Mouse (Mus musculus) hindbrain, embryonic 13.5 days (tissue): ENCODE measurements around the gene Tbxas1. TPM values are rescaled to one million over a fixed set of nuclear protein-coding genes. Genes with fewer than 3 reads are reported as not detected.

Experiments used
- ATAC-seq: fragments of 200-750 bp; cut with Nextera tagmentation; 2 replicates; pipeline ENCODE4 v1.8.0; 2017; ENCODE audit warnings: moderate TSS enrichment; ENCODE audit not compliant: low FRiP score
- H3K27ac ChIP-seq: fragments of 300-500 bp; sonication (generic); 2 replicates; pipeline ENCODE4 v1.5.1; 2015; ENCODE audit warnings: inconsistent platforms, mild to moderate bottlenecking, moderate library complexity
- H3K27me3 ChIP-seq: fragments of 300-500 bp; sonication (generic); 2 replicates; pipeline ENCODE4 v1.6.1; 2015; ENCODE audit warnings: mild to moderate bottlenecking, inconsistent platforms
- H3K36me3 ChIP-seq: fragments of 300-500 bp; sonication (generic); 2 replicates; pipeline ENCODE4 v1.6.1; 2015; ENCODE audit warnings: mild to moderate bottlenecking, inconsistent platforms
- H3K4me1 ChIP-seq: fragments of 300-500 bp; sonication (generic); replicated peaks from 2 replicates; pipeline ENCODE4 v1.6.1; 2015; ENCODE audit warnings: inconsistent platforms
- H3K4me2 ChIP-seq: fragments of 300-500 bp; sonication (generic); 2 replicates; pipeline ENCODE4 v1.6.1; 2015; ENCODE audit warnings: inconsistent platforms, mild to moderate bottlenecking, moderate library complexity
- H3K4me3 ChIP-seq: fragments of 300-500 bp; sonication (generic); 2 replicates; pipeline ENCODE4 v1.5.1; 2015; ENCODE audit warnings: mild to moderate bottlenecking, inconsistent platforms
- H3K9ac ChIP-seq: fragments of 300-500 bp; sonication (generic); 2 replicates; pipeline ENCODE4 v1.6.1; 2015; ENCODE audit warnings: mild to moderate bottlenecking, inconsistent platforms
- H3K9me3 ChIP-seq: fragments of 300-500 bp; sonication (generic); 2 replicates; pipeline ENCODE4 v1.6.1; 2016; ENCODE audit warnings: inconsistent platforms
- WGBS: fragments of 180-500 bp; shearing (Covaris S2); methylation state at CpG from one replicate; pipeline ENCODE4 v1.1.7; 2015; 5-methylcytosine and 5-hydroxymethylcytosine counted together
- polyA plus RNA-seq: library from polyadenylated mRNA; unstranded; fragments of >200 nt; fragmentation: Nextera tagmentation; extraction: Ambion mirVana; gene quantifications from 2 replicates; pipeline ENCODE4 v1.2.1, GENCODE M21; 2015

Tbxas1 gene
- polyA plus RNA-seq, 1 experiment from 2014 or later, result 2.7 TPM

- Histone ChIP-seq H3K4me1 (peaks cover 14% of the 10 kb centered on the region), H3K4me3 (no peak overlapping the region), H3K9ac (no peak overlapping the region), H3K4me2 (no peak overlapping the region), H3K36me3 (no peaks in the 10 kb centered on the region), H3K9me3 (no peaks in the 10 kb centered on the region), H3K27me3 (0 out of 2 replicates have a peak, but pooled peaks cover 15% of the 10 kb centered on the region), H3K27ac (no peak overlapping the region)
- 73% methylated on average over 2 of the region's 2 CpGs for WGBS
- ATAC-seq, result no peak
These were observed 6.3 kb downstream of the Tbxas1 start for GRCm38 (mm10) chr6:38881468-38881867.

- Histone ChIP-seq H3K27ac (no peak overlapping the region), H3K9ac (no peak overlapping the region), H3K27me3 (0 out of 2 replicates have a peak, but pooled peaks cover 15% of the 10 kb centered on the region), H3K4me3 (no peak overlapping the region), H3K4me2 (no peak overlapping the region), H3K4me1 (peaks cover 11% of the 10 kb centered on the region), H3K9me3 (no peaks in the 10 kb centered on the region), H3K36me3 (no peaks in the 10 kb centered on the region)
- WGBS, result 71% methylated on average over 6 of the region's 6 CpGs
- no peak for ATAC-seq
These were observed 6.8 kb downstream of the Tbxas1 start for GRCm38 (mm10) chr6:38881975-38882374.

GRCm38 (mm10) chr6:38882728-38883171 is 7.5 kb downstream of the Tbxas1 start:
- Histone ChIP-seq H3K4me2 (no peak overlapping the region), H3K36me3 (no peaks in the 10 kb centered on the region), H3K9me3 (no peaks in the 10 kb centered on the region), H3K4me3 (no peak overlapping the region), H3K9ac (no peak overlapping the region), H3K4me1 (peaks cover 7% of the 10 kb centered on the region; the same call in 1 of the 2 replicates), H3K27ac (no peak overlapping the region), H3K27me3 (0 out of 2 replicates have a peak, but pooled peaks cover 12% of the 10 kb centered on the region)
- WGBS, result 70% methylated on average over 6 of the region's 6 CpGs
- ATAC-seq, result no peak

GRCm38 (mm10) chr6:38884482-38884881 is 9.3 kb downstream of the Tbxas1 start:
- Histone ChIP-seq H3K4me3 (no peak overlapping the region), H3K27ac (no peak overlapping the region), H3K4me2 (no peak overlapping the region), H3K4me1 (peaks cover 7% of the 10 kb centered on the region; the same call in 1 of the 2 replicates), H3K36me3 (no peaks in the 10 kb centered on the region), H3K9me3 (no peaks in the 10 kb centered on the region), H3K9ac (no peak overlapping the region), H3K27me3 (0 out of 2 replicates have a peak, but pooled peaks cover 8% of the 10 kb centered on the region)
- ATAC-seq, result no peak
- 85% methylated on average over 3 of the region's 3 CpGs for WGBS

- 0 out of 2 replicates have a peak, but pooled peaks cover 8% of the 10 kb centered on the region for H3K27me3 ChIP-seq
- no peak overlapping the region for H3K4me3 ChIP-seq
- H3K9ac ChIP-seq, result no peak overlapping the region
- ATAC-seq, result no peak
- WGBS, result 79% methylated on average over 1 of the region's 1 CpGs
- peaks cover 7% of the 10 kb centered on the region; the same call in 1 of the 2 replicates for H3K4me1 ChIP-seq
- no peak overlapping the region for H3K27ac ChIP-seq
- no peaks in the 10 kb centered on the region for H3K36me3 ChIP-seq
- H3K4me2 ChIP-seq, result no peak overlapping the region
- no peaks in the 10 kb centered on the region for H3K9me3 ChIP-seq
These were observed 9.9 kb downstream of the Tbxas1 start for GRCm38 (mm10) chr6:38885132-38885531.

GRCm38 (mm10) chr6:38887436-38887835 is 12.2 kb downstream of the Tbxas1 start:
- Histone ChIP-seq H3K4me1 (peaks cover 7% of the 10 kb centered on the region; the same call in 1 of the 2 replicates), H3K4me2 (no peak overlapping the region), H3K9ac (no peak overlapping the region), H3K27ac (no peak overlapping the region), H3K4me3 (no peak overlapping the region), H3K9me3 (no peaks in the 10 kb centered on the region), H3K27me3 (0 out of 2 replicates have a peak, but pooled peaks cover 8% of the 10 kb centered on the region), H3K36me3 (no peaks in the 10 kb centered on the region)
- no peak for ATAC-seq
- WGBS, result 81% methylated on average over 4 of the region's 4 CpGs

- H3K4me2 ChIP-seq, result no peak overlapping the region
- H3K9ac ChIP-seq, result no peak overlapping the region
- H3K27me3 ChIP-seq, result no peaks in the 10 kb centered on the region
- no peak overlapping the region for H3K27ac ChIP-seq
- 84% methylated on average over 6 of the region's 6 CpGs for WGBS
- H3K4me3 ChIP-seq, result no peak overlapping the region
- H3K9me3 ChIP-seq, result no peaks in the 10 kb centered on the region
- H3K4me1 ChIP-seq, result no peaks in the 10 kb centered on the region
- no peak for ATAC-seq
- H3K36me3 ChIP-seq, result no peaks in the 10 kb centered on the region
These were observed 14.0 kb downstream of the Tbxas1 start for GRCm38 (mm10) chr6:38889156-38889555.

GRCm38 (mm10) chr6:38892017-38892416 is 16.8 kb downstream of the Tbxas1 start:
- Histone ChIP-seq H3K4me2 (no peak overlapping the region), H3K4me1 (peaks cover 5% of the 10 kb centered on the region), H3K9me3 (no peaks in the 10 kb centered on the region), H3K9ac (no peak overlapping the region), H3K4me3 (no peak overlapping the region), H3K27ac (no peak overlapping the region), H3K27me3 (no peaks in the 10 kb centered on the region), H3K36me3 (no peaks in the 10 kb centered on the region)
- WGBS, result 85% methylated on average over 2 of the region's 2 CpGs
- no peak for ATAC-seq

GRCm38 (mm10) chr6:38893615-38894014 is 18.4 kb downstream of the Tbxas1 start:
- Histone ChIP-seq H3K9me3 (no peaks in the 10 kb centered on the region), H3K4me3 (no peak overlapping the region), H3K9ac (no peak overlapping the region), H3K27me3 (no peaks in the 10 kb centered on the region), H3K36me3 (no peaks in the 10 kb centered on the region), H3K4me1 (peaks cover 11% of the 10 kb centered on the region), H3K27ac (no peak overlapping the region), H3K4me2 (no peak overlapping the region)
- no peak for ATAC-seq
- WGBS, result 81% methylated on average over 3 of the region's 3 CpGs

- Histone ChIP-seq H3K4me1 (peaks cover 11% of the 10 kb centered on the region), H3K27ac (no peak overlapping the region), H3K9me3 (no peaks in the 10 kb centered on the region), H3K36me3 (no peaks in the 10 kb centered on the region), H3K9ac (no peak overlapping the region), H3K4me2 (no peak overlapping the region), H3K4me3 (no peak overlapping the region), H3K27me3 (no peaks in the 10 kb centered on the region)
- no peak for ATAC-seq
- 95% methylated on average over 4 of the region's 4 CpGs for WGBS
These were observed 24.9 kb downstream of the Tbxas1 start for GRCm38 (mm10) chr6:38900073-38900472.

GRCm38 (mm10) chr6:38900479-38901126 is 25.4 kb downstream of the Tbxas1 start:
- WGBS, result 93% methylated on average over 4 of the region's 4 CpGs
- ATAC-seq, result no peak

GRCm38 (mm10) chr6:38901152-38901551 is 25.9 kb downstream of the Tbxas1 start:
- no peak for ATAC-seq
- Histone ChIP-seq H3K27me3 (no peaks in the 10 kb centered on the region), H3K9ac (no peak overlapping the region), H3K36me3 (no peaks in the 10 kb centered on the region), H3K4me2 (no peak overlapping the region), H3K27ac (no peak overlapping the region), H3K4me1 (peaks cover 11% of the 10 kb centered on the region), H3K4me3 (no peak overlapping the region), H3K9me3 (no peaks in the 10 kb centered on the region)
- 91% methylated on average over 4 of the region's 4 CpGs for WGBS

More at GRCm38 (mm10) chr6:38900479-38901126, 25.4 kb downstream of the Tbxas1 start:
- no peak overlapping the region for H3K27ac ChIP-seq
- H3K9ac ChIP-seq, result no peak overlapping the region
- H3K4me1 ChIP-seq, result peaks cover 11% of the 10 kb centered on the region
- H3K4me3 ChIP-seq, result no peak overlapping the region
- H3K4me2 ChIP-seq, result no peak overlapping the region
- H3K36me3 ChIP-seq, result no peaks in the 10 kb centered on the region
- no peaks in the 10 kb centered on the region for H3K27me3 ChIP-seq
- no peaks in the 10 kb centered on the region for H3K9me3 ChIP-seq

- H3K9ac ChIP-seq, result no peak overlapping the region
- WGBS, result 80% methylated on average over 3 of the region's 3 CpGs
These were observed 26.4 kb downstream of the Tbxas1 start for GRCm38 (mm10) chr6:38901636-38902035.

More at GRCm38 (mm10) chr6:38901636-38902035, 26.4 kb downstream of the Tbxas1 start:
- Histone ChIP-seq H3K27me3 (no peaks in the 10 kb centered on the region), H3K4me1 (peaks cover 10% of the 10 kb centered on the region), H3K27ac (no peak overlapping the region), H3K4me2 (no peak overlapping the region), H3K4me3 (no peak overlapping the region), H3K36me3 (no peaks in the 10 kb centered on the region), H3K9me3 (no peaks in the 10 kb centered on the region)
- ATAC-seq, result no peak
